Mouse (Mus musculus): Measurements from ENCODE around the gene Mybpc3.

Mybpc3 gene

DNA sequence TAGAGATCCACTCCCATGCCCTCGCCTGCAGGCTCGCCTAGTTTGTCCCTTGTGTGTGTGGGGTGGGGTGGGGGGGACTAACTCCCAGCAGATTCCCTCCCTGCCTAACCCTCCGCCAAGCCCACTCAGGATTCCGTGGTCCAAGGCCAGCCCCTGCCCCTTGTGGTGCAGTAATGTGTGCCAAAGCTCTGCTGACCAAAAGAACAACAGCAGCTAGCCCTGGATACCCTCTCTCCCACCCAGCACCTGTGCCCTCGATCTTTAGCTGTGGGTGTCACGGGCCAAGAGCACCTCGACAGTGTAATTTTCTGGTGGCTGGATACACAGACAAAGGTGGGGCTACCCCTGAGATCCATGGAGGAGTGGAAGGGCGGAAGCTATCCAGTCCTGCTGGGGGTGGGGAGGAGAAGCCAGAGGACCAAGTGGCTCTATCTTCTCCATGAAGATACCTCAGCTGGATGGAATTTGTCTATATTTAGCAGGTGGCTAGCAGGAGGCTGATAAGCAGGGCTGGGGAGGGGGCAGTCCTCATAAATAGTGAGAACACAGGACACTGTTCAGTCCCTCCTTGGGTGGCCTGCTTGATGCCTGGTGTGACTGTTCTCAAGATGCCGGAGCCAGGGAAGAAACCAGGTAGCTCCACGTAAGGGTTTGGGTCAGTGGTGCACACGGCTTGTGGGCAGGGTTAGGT lies at the start of gene Mybpc3:
TSS of gene Mybpc3 (plus strand) at position 560 of the 691 bp plus-strand sequence.
- DNase-seq (ENCODE audit: low read depth, low spot score) = no peak

- no peak for DNase-seq (ENCODE audit: low read depth, low spot score)
Measured at GRCm38 (mm10) chr2:91068162-91068871, 49.6 kb upstream of the Mybpc3 start.

- no peak for DNase-seq (ENCODE audit: low read depth, low spot score)
Measured at GRCm38 (mm10) chr2:91068872-91069165, 49.1 kb upstream of the Mybpc3 start.

DNA sequence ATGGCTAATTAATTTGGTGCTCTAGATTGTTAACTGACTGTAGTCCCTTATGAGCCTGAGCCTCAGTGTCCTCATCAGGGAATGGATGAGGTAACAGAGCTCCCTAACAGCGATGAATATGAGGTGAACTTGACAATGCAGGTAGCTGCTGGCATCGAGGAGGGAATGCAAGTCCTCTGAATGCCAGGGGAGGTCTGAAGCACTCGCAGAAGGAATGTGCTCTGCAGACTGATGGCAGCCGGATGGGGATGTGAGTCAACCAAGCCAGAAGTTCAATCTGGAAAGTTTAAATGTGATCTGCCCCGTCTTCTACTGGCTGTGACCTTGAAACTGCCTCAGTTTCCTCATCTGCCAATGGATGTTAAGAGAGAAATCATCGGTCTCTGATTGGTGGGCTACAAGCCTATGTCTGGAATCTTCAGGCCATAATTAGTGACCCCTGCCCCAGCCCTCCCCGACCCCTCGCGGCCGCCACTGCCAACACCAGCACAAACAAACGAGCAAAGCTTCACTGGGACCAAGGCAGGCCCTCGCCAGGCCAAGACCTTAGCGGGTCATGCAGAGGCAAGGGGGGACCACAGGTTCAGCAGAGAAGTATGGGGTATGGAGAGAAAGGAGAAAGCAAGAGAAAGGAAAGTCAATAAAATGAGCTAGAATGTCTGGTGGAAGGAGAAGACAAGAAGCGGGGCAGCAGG lies 48.5 kb upstream of the Mybpc3 start:
- no peak for DNase-seq (ENCODE audit: low read depth, low spot score)

- peak; percentile 85 for DNase-seq (ENCODE audit: low read depth, low spot score)
Measured at GRCm38 (mm10) chr2:91070076-91070800, 47.7 kb upstream of the Mybpc3 start, which contains the start of gene Slc39a13. Gene Slc39a13 (minus strand): TSS chr2:91070417.

GRCm38 (mm10) chr2:91071059-91071458 lies 46.9 kb upstream of the Mybpc3 start:
- DNase-seq (ENCODE audit: low read depth, low spot score) = no peak

- DNase-seq (ENCODE audit: low read depth, low spot score) = no peak
Measured at GRCm38 (mm10) chr2:91072092-91072491, 45.9 kb upstream of the Mybpc3 start.

DNA sequence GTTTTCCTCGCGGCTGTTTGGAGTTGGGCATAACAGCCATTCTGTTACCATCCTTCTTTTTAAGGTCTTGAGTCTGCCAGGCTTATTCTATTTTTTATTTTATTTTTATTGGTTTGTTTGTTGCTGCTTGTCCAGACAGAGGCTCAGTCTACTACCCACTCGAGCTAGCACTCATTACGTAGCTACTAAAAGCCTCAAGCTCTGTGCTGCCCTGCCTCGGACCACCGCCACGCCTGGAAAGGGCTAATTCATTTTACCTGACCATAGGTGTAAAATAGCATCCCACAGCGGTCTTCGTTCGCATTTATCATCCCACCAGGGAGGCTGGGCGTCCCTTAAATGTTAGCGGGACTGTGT lies 40.0 kb upstream of the Mybpc3 start:
- no peak for DNase-seq (ENCODE audit: low read depth, low spot score)

DNA sequence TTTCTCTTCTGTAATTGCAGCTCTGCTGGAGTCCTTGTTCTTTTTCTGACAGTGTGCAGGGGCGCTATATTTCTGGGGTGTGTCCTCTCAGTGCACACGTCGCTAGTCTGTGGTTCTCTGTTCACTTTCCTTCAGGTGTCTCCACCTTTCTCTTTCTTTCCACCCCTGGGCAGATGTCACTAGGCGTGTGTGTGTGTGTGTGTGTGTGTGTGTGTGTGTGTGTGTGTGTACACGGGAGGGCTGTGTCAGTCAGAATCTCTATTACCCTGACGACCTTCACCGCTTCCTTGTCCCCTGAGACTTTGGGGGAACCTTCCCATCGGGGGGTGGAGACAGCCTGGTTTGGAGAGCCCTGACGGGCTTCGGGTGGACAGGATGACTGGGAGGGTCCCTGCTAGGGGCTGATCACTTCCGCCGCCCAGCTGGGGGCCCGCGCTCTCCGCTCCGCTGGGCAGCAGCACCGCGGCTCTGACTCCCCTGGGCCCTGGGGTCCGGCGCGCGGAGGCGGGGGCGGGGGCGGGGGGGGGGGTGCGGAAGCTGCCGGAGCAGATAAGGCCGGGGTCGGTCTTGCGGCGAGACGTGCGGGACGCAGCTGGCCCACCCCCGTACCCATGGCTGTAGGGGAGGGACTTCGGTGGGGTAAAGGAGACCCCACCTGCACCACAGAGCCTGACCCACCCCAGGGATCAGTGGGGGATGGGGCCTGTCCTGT lies 39.5 kb upstream of the Mybpc3 start:
- DNase-seq (ENCODE audit: low read depth, low spot score) = no peak

- DNase-seq (ENCODE audit: low read depth, low spot score) = no peak
Measured at GRCm38 (mm10) chr2:91079026-91079384, 38.9 kb upstream of the Mybpc3 start.

DNA sequence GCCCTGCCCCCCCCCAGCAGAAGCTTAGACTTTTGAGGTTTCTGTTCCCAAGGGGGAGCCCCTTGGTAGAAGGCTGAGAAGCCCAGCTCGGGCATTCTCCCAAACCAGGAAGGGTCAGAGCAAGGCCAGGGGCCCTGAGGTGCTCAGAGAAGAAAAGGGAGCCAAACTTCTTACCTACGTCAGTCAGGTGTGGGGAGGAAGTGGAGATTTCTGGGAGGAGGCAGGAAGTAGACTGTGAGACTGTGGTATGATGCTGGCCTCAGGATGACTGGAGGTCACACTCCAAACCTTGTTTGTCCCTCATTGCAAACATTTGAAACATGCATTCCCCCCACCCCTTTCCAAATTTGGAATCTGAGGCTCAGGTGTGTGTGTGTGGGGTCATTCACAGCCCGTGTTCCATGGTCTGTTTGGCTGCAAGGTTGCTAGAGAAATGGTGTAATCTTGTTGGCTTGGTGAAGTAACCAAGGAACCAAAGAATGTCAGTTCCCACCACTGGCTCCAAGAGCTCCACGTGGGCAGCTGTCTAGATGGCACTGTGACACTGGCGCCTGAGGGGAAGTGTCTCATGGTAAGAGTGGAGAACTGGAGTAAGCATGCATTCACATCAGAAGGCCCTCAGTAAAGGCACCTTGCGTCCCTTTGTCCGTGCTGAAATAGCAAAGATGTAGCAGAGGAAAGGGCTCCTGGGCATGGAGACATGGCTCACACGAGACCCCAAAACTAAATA lies 37.0 kb upstream of the Mybpc3 start:
- DNase-seq (ENCODE audit: low read depth, low spot score) = no peak

DNA sequence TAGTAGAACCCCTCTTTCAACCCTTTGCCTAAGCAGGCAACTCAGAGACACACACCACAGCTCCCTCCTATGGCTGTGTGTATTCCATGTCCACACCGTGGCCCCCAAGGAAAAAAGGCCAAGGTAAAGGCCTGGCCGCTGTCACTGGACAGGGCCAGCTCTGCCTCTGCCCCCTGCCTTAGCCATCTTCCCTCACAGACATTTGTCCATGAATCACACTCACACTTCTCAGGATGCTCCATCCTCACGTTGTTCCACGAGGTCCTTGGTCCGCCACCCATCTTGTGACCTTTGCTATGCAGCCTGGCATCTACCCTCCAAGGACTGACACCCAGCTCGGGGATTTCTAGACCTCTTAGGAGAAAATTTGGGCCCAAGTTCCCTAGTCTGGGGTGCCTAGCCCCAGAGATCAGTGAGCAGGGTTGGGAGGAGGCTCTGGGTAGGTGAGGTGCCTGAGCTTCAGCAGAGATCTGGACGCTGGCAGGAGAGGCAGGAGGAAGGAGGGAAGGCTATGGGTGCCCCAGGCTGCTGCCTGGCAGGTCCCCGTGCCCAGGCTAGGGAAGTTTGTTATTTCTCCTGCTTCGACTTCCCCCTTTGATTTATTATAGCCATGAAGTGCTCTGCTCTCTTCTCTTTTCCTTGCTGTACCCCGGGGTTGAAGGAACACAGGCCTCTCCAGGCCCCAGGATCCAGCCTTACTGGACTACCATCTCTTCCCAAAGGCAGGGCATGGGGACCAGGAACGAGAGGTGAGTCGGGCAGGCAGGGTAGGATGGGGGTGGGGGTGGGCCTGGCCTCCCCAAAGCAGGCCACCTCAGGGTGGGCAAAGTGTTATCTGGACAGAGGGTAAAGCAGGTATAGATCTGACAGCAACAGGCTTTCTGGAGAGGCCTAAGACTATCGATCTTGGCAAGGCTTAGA lies 35.9 kb upstream of the Mybpc3 start, which contains the start of gene Spi1:
TSS of gene Spi1 (plus strand) at position 616 of the 921 bp plus-strand sequence.
- DNase-seq (ENCODE audit: low read depth, low spot score) = no peak

DNA sequence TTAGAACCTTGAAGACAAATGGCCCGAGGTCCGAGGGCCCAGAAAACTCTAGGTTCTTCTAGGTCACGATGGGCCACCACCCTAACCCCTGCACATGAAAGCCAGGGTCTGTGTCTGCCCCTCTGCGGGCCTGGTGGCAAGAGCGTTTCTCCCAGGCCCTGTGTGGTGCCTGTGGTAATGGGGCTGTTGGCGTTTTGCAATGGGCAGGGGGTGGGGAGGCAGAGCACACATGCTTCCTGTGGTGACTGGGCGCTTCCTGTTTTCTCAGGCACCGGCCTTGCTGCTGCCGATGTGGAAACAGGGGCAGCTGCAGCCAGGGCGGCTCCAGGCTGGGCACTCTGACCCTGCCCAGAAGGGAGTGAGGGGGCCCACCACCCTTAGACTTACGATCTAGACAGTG lies 35.1 kb upstream of the Mybpc3 start:
- DNase-seq (ENCODE audit: low read depth, low spot score) = no peak

- no peak for DNase-seq (ENCODE audit: low read depth, low spot score)
Measured at GRCm38 (mm10) chr2:91083366-91083940, 34.5 kb upstream of the Mybpc3 start.

GRCm38 (mm10) chr2:91084179-91084820 lies 33.6 kb upstream of the Mybpc3 start:
- DNase-seq (ENCODE audit: low read depth, low spot score) = no peak

GRCm38 (mm10) chr2:91085494-91086391 lies 32.2 kb upstream of the Mybpc3 start:
- no peak for DNase-seq (ENCODE audit: low read depth, low spot score)

- no peak for DNase-seq (ENCODE audit: low read depth, low spot score)
Measured at GRCm38 (mm10) chr2:91086392-91087237, 31.3 kb upstream of the Mybpc3 start.

Data from c-Kit-negative CD71-positive TER-119-positive erythroid progenitor cells, embryonic 14.5 days (primary cell).